Mouse (Mus musculus): ENCODE data around the gene Serpinb1a.

GRCm38 (mm10) chr13:32898111-32898510, 47.1 kb upstream of the Serpinb1a start, which contains the start of gene Serpinb1c:
- TF ChIP-seq CTCF (conservative IDR thresholded peaks at IDR 0.05; ENCODE audit: insufficient read depth, insufficient read length, low read depth, low read length) (no peak), POLR2A (IDR thresholded peaks at IDR 0.05; ENCODE audit: low read depth, low read length) (no peak)
